Mouse (Mus musculus): ENCODE measurements around the gene Nrg3. TPM values are rescaled to one million over a fixed set of nuclear protein-coding genes. Genes with fewer than 3 reads are reported as not detected.

Nrg3 gene
- polyA plus RNA-seq, 1 experiment, result not detected

GRCm38 (mm10) chr14:38702596-38703393 lies 770.1 kb downstream of the Nrg3 start:
- TF ChIP-seq E2F4 (IDR thresholded peaks at IDR 0.05; ENCODE audit: insufficient read depth) (no peak), SRF (IDR thresholded peaks at IDR 0.05; ENCODE audit: control insufficient read depth, insufficient read length, low read depth) (no peak), REST (IDR thresholded peaks at IDR 0.05; ENCODE audit: insufficient read depth, insufficient read length) (no peak), CEBPB (IDR thresholded peaks at IDR 0.05; ENCODE audit: insufficient read depth, poor library complexity, severe bottlenecking) (no peak), MAX (IDR thresholded peaks at IDR 0.05; ENCODE audit: low read depth) (no peak), MYOG (IDR thresholded peaks at IDR 0.05; ENCODE audit: control insufficient read depth in 1 of 3, insufficient read depth in 1 of 3, insufficient read length in 2 of 3, low read depth in 2 of 3) (no peak), TCF3 (IDR thresholded peaks at IDR 0.05; ENCODE audit: insufficient read length, low read depth) (no peak), MYOD1 (IDR thresholded peaks at IDR 0.05; ENCODE audit: control insufficient read depth in 1 of 3, insufficient read length in 2 of 3, low read depth in 2 of 3) (no peak), POLR2AphosphoS2 (IDR thresholded peaks at IDR 0.05; ENCODE audit: insufficient read length, low read depth) (no peak), POLR2A (IDR thresholded peaks at IDR 0.05; ENCODE audit: insufficient read length, low read depth) (no peak)
- H3K79me2 ChIP-seq (ENCODE audit: control insufficient read depth, insufficient read depth), result no peaks in the 10 kb centered on the region
- H3K36me3 ChIP-seq (ENCODE audit: control insufficient read depth, insufficient read depth), result no peaks in the 10 kb centered on the region
- no peaks in the 10 kb centered on the region for H3K27me3 ChIP-seq (ENCODE audit: control insufficient read depth, insufficient read depth, insufficient read length)
- H3K4me2 ChIP-seq (ENCODE audit: low read depth), result no peak overlapping the region
- H3K4me3 ChIP-seq, result no peak overlapping the region
- no peak overlapping the region for H3ac ChIP-seq (ENCODE audit: control insufficient read depth, insufficient read length)

DNA sequence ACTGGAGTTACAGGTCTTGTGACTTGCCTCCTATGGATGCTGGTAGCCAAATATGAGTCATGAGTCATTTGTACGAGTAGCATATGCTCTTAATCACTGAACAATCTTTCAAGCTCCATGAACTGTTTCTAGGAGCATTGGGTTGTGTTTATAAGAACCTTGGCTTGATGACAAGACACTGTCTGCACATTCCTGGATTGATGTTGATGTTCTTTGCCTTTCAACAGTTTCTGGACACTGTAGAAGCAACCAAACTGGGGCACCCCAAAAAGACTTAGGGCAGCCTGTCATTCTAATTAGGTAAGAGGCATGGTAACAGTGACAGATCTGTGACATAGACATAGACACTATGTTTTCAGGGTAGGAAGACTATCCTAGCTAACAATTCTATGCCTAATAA lies 771.5 kb downstream of the Nrg3 start:
- TF ChIP-seq TCF12 (IDR thresholded peaks at IDR 0.05; ENCODE audit: insufficient read depth, poor library complexity, severe bottlenecking), result no peak
- no peak for TF ChIP-seq E2F4 (IDR thresholded peaks at IDR 0.05; ENCODE audit: insufficient read depth)
- no peak for TF ChIP-seq MYOG (IDR thresholded peaks at IDR 0.05; ENCODE audit: control insufficient read depth in 1 of 3, insufficient read depth in 1 of 3, insufficient read length in 2 of 3, low read depth in 2 of 3)
- no peaks in the 10 kb centered on the region for H3K79me2 ChIP-seq (ENCODE audit: control insufficient read depth, insufficient read depth)
- H3K27me3 ChIP-seq (ENCODE audit: control insufficient read depth, insufficient read depth, insufficient read length), result no peaks in the 10 kb centered on the region
- no peaks in the 10 kb centered on the region for H3K36me3 ChIP-seq (ENCODE audit: control insufficient read depth, insufficient read depth)
- H3ac ChIP-seq (ENCODE audit: control insufficient read depth, insufficient read length), result no peak overlapping the region
- no peak overlapping the region for H3K4me2 ChIP-seq (ENCODE audit: low read depth)
- H3K4me3 ChIP-seq, result no peak overlapping the region

GRCm38 (mm10) chr14:38700972-38701371 lies 771.9 kb downstream of the Nrg3 start:
- no peaks in the 10 kb centered on the region for H3K36me3 ChIP-seq (ENCODE audit: control insufficient read depth, insufficient read depth)
- H3K27me3 ChIP-seq (ENCODE audit: control insufficient read depth, insufficient read depth, insufficient read length), result no peaks in the 10 kb centered on the region
- H3ac ChIP-seq (ENCODE audit: control insufficient read depth, insufficient read length), result no peak overlapping the region
- no peak overlapping the region for H3K4me2 ChIP-seq (ENCODE audit: low read depth)
- no peaks in the 10 kb centered on the region for H3K79me2 ChIP-seq (ENCODE audit: control insufficient read depth, insufficient read depth)
- no peak for TF ChIP-seq MYOD1 (IDR thresholded peaks at IDR 0.05; ENCODE audit: control insufficient read depth in 1 of 3, insufficient read length in 2 of 3, low read depth in 2 of 3)
- no peak for TF ChIP-seq REST (IDR thresholded peaks at IDR 0.05; ENCODE audit: insufficient read depth, insufficient read length)
- TF ChIP-seq CEBPB (IDR thresholded peaks at IDR 0.05; ENCODE audit: insufficient read depth, poor library complexity, severe bottlenecking), result no peak
- TF ChIP-seq POLR2A (IDR thresholded peaks at IDR 0.05; ENCODE audit: insufficient read length, low read depth), result no peak
- TF ChIP-seq POLR2AphosphoS2 (IDR thresholded peaks at IDR 0.05; ENCODE audit: insufficient read length, low read depth), result no peak
- no peak for TF ChIP-seq MYOG (IDR thresholded peaks at IDR 0.05; ENCODE audit: control insufficient read depth in 1 of 3, insufficient read depth in 1 of 3, insufficient read length in 2 of 3, low read depth in 2 of 3)
- TF ChIP-seq SRF (IDR thresholded peaks at IDR 0.05; ENCODE audit: control insufficient read depth, insufficient read length, low read depth), result no peak
- TF ChIP-seq MAX (IDR thresholded peaks at IDR 0.05; ENCODE audit: low read depth), result no peak
- TF ChIP-seq USF1 (IDR thresholded peaks at IDR 0.05; ENCODE audit: low read depth), result no peak
- TF ChIP-seq E2F4 (IDR thresholded peaks at IDR 0.05; ENCODE audit: insufficient read depth), result no peak
- no peak for TF ChIP-seq TCF3 (IDR thresholded peaks at IDR 0.05; ENCODE audit: insufficient read length, low read depth)
- TF ChIP-seq TCF12 (IDR thresholded peaks at IDR 0.05; ENCODE audit: insufficient read depth, poor library complexity, severe bottlenecking), result no peak
- no peak overlapping the region for H3K4me3 ChIP-seq

DNA sequence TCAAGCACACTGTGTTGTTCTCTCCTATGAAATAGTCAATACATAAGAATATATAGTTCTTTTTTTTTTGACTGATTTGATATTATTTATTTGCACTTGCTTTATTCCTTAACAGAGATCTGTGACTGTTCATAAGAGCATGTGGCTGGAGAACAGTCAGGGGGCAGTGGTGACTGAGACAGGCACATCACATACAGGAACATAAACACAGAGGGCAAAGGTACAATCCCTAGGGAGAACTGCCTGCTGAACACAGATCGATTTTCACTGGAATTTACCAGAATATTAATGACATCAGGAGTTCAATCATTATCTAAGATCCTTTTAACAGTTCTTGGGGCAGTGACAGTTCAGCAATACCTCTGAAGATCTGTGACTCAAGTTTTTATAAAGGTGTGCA lies 812.9 kb downstream of the Nrg3 start:
- TF ChIP-seq TCF12 (IDR thresholded peaks at IDR 0.05; ENCODE audit: insufficient read depth, poor library complexity, severe bottlenecking) (no peak), POLR2A (IDR thresholded peaks at IDR 0.05; ENCODE audit: insufficient read length, low read depth) (no peak), SRF (IDR thresholded peaks at IDR 0.05; ENCODE audit: control insufficient read depth, insufficient read length, low read depth) (no peak), CEBPB (IDR thresholded peaks at IDR 0.05; ENCODE audit: insufficient read depth, poor library complexity, severe bottlenecking) (no peak), TCF3 (IDR thresholded peaks at IDR 0.05; ENCODE audit: insufficient read length, low read depth) (no peak), MYOG (IDR thresholded peaks at IDR 0.05; ENCODE audit: control insufficient read depth in 1 of 3, insufficient read depth in 1 of 3, insufficient read length in 2 of 3, low read depth in 2 of 3) (no peak), POLR2AphosphoS2 (IDR thresholded peaks at IDR 0.05; ENCODE audit: insufficient read length, low read depth) (no peak), MAX (IDR thresholded peaks at IDR 0.05; ENCODE audit: low read depth) (no peak), REST (IDR thresholded peaks at IDR 0.05; ENCODE audit: insufficient read depth, insufficient read length) (no peak), MYOD1 (IDR thresholded peaks at IDR 0.05; ENCODE audit: control insufficient read depth in 1 of 3, insufficient read length in 2 of 3, low read depth in 2 of 3) (no peak), USF1 (IDR thresholded peaks at IDR 0.05; ENCODE audit: low read depth) (no peak), E2F4 (IDR thresholded peaks at IDR 0.05; ENCODE audit: insufficient read depth) (no peak)
- Histone ChIP-seq H3K79me2 (ENCODE audit: control insufficient read depth, insufficient read depth) (no peaks in the 10 kb centered on the region), H3K36me3 (ENCODE audit: control insufficient read depth, insufficient read depth) (no peaks in the 10 kb centered on the region), H3ac (ENCODE audit: control insufficient read depth, insufficient read length) (no peak overlapping the region), H3K27me3 (ENCODE audit: control insufficient read depth, insufficient read depth, insufficient read length) (no peaks in the 10 kb centered on the region), H3K4me2 (ENCODE audit: low read depth) (no peak overlapping the region), H3K4me3 (no peak overlapping the region)

All from myocyte (in vitro differentiated cells).